Mouse (Mus musculus) neural tube, embryonic 15.5 days (tissue): ENCODE data around the gene Slc44a2. TPM values are rescaled to one million over a fixed set of nuclear protein-coding genes. Genes with fewer than 3 reads are reported as not detected.

Source experiments
- ATAC-seq: fragments of 200-750 bp; cut with Nextera tagmentation; 2 replicates; pipeline ENCODE4 v1.8.0; 2017; ENCODE audit warnings: mild to moderate bottlenecking, moderate TSS enrichment, moderate library complexity; ENCODE audit not compliant: low FRiP score
- H3K27ac ChIP-seq: fragments of 300-500 bp; sonication (generic); replicated peaks from 2 replicates; pipeline ENCODE4 v1.5.1; 2015; ENCODE audit warnings: mild to moderate bottlenecking, inconsistent platforms
- H3K27me3 ChIP-seq: fragments of 300-500 bp; sonication (generic); replicated peaks from 2 replicates; pipeline ENCODE4 v1.6.1; 2015; ENCODE audit warnings: inconsistent platforms
- H3K36me3 ChIP-seq: fragments of 300-500 bp; sonication (generic); 2 replicates; pipeline ENCODE4 v1.6.1; 2015; ENCODE audit warnings: inconsistent platforms
- H3K4me1 ChIP-seq: fragments of 300-500 bp; sonication (generic); 2 replicates; pipeline ENCODE4 v1.6.1; 2015; ENCODE audit warnings: inconsistent platforms
- H3K4me2 ChIP-seq: fragments of 300-500 bp; sonication (generic); 2 replicates; pipeline ENCODE4 v1.6.1; 2015; ENCODE audit warnings: inconsistent platforms, mild to moderate bottlenecking, moderate library complexity
- H3K4me3 ChIP-seq: fragments of 300-500 bp; sonication (generic); replicated peaks from 2 replicates; pipeline ENCODE4 v1.5.1; 2015; ENCODE audit warnings: mild to moderate bottlenecking, inconsistent platforms
- H3K9ac ChIP-seq: fragments of 300-500 bp; sonication (generic); replicated peaks from 2 replicates; pipeline ENCODE4 v1.6.1; 2015; ENCODE audit warnings: mild to moderate bottlenecking, inconsistent platforms
- H3K9me3 ChIP-seq: fragments of 300-500 bp; sonication (generic); replicated peaks from 2 replicates; pipeline ENCODE4 v1.6.1; 2016; ENCODE audit warnings: inconsistent platforms
- WGBS: fragments of 180-500 bp; shearing (Covaris S2); methylation state at CpG from one replicate; pipeline ENCODE4 v1.1.7; 2015; ENCODE audit warnings: mixed read lengths; 5-methylcytosine and 5-hydroxymethylcytosine counted together
- polyA plus RNA-seq: library from polyadenylated mRNA; unstranded; fragments of >200 nt; fragmentation: Nextera tagmentation; extraction: Ambion mirVana; gene quantifications from 2 replicates; pipeline ENCODE4 v1.2.1, GENCODE M21; 2015

Slc44a2 gene
- polyA plus RNA-seq, 1 experiment from 2014 or later = 68.4 TPM

DNA sequence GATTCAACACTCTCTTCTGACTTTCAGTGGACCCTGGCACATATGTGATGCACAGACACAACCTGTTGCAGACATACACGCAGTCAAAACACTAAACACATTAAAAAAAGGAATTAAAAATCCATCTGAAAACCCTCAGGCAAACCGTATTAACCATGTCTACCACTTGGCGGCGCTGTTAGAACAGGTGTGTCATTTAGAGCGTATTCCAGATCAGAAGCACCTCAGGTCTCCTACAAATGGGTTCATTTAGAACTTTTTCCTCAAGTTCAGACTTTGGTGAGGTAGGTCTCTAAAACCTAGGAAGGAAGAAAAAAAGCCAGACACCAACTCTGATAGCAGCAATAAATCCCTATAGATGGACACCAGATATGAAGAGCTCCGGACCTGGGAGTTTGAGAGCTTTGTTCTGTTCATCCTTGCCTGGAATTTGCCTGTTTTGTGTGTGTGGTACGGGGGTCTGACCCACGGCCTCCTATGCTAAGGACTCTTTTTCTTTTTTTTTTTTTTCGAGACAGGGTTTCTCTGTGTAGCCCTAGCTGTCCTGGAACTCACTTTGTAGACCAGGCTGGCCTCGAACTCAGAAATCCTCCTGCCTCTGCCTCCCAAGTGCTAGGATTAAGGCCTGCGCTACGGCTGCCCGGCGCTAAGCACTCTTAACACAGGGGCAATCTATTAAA is 46.2 kb downstream of the Slc44a2 start:
- Histone ChIP-seq H3K4me2 (peak overlapping the region; percentile 70), H3K4me1 (peaks cover 31% of the 10 kb centered on the region), H3K4me3 (peak overlapping the region; percentile 88), H3K36me3 (no peaks in the 10 kb centered on the region), H3K9ac (peak overlapping the region; percentile 49), H3K27me3 (no peaks in the 10 kb centered on the region), H3K27ac (peak overlapping the region; percentile 93), H3K9me3 (no peaks in the 10 kb centered on the region)
- 32% methylated on average over 14 of the region's 14 CpGs for WGBS
- peak; percentile 30 for ATAC-seq

DNA sequence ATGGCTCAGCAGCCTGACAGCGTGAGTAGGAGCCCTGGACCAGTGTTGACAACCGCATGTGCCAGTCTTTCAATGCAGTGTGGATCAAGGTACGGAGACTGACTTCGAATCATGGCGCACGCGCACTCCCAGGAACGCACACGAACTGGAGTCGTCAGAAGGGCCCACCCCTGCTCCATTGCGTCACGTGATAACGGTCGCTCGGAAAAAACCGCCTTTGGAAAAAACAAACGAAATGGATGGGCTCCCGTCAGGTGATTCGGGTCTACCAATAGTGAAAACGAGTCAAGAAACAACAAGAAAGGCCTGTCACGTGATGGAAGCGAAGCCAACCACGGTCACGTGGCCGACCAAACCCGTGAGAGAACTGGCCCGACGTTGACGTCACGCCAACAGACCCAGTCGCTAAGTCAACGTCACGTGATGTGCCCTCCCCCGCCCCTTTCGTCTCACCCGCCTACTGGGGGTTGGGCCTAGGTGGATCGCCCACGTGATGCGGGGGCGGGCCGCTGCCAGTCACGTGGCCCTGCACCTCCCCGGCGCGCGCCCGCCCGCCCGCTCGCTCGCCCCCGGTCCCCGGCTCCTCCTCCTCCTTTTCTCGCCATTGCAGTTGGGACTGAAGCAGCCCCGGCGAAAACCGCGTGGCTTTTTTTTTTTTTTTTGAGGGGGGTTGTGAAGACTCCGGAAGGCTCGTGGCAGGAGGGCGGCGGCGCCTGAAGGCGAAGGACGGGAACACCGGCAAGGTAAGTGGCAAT is 47.0 kb downstream of the Slc44a2 start, which contains the start of gene Ilf3:
Ilf3 (plus strand) TSS at position 515 of the 755 bp plus-strand sequence.
- no peaks in the 10 kb centered on the region for H3K36me3 ChIP-seq
- peaks cover 35% of the 10 kb centered on the region for H3K4me1 ChIP-seq
- no peaks in the 10 kb centered on the region for H3K9me3 ChIP-seq
- WGBS = under 1% methylated on average over 63 of the region's 66 CpGs
- peak within 1 kb of the TSS; percentile 93 for H3K27ac ChIP-seq
- no peaks in the 10 kb centered on the region for H3K27me3 ChIP-seq
- peak; percentile 91 for ATAC-seq
- H3K4me3 ChIP-seq = peak within 1 kb of the TSS; percentile 88
- peak within 1 kb of the TSS; percentile 86 for H3K9ac ChIP-seq
- H3K4me2 ChIP-seq = peak within 1 kb of the TSS; percentile 87

DNA sequence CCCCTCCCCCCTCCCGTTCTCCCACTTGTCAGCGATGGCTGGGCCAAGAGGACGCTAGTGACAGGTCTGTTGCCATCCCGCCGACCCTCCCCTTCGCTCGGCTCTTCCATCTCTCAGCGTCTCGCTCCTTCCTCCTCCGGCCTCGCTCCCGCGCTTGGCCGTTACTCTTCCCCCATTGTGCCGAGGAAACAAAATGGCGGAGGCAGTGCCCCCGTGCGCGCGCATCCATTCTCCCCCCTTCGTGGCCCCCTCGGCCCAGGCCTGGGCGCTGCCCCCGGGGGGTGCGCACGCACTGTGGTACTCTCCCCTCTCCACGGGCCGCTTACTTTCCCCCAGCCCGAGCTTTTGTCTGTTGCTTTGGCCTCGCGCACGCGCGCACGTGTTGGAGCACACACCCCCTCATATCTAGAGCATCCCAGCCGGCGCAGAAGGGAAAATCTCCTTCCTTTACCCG is 47.7 kb downstream of the Slc44a2 start:
- H3K27me3 ChIP-seq = no peaks in the 10 kb centered on the region
- under 1% methylated on average over 35 of the region's 38 CpGs for WGBS

DNA sequence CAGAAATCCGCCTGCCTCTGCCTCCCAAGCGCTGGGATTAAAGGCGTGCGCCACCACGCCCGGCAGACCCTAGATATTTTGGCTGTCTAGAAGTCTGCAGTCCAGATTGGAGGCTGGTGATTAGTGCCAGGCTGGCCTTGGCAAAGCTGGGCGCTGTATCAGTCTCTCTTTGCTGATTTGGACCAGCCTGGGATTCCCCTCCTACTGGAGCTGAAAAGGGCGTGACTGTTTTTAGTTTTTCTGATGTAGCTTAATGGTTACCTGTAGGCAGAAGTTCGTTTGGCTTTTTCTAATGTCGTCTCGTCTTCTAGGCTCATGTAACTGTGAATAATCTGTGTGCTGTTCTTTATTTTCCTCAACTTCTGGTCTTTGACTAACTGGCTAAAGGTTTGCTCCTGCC is 48.6 kb downstream of the Slc44a2 start:
- no peaks in the 10 kb centered on the region for H3K27me3 ChIP-seq

More for the DNA sequence above, 47.7 kb downstream of the Slc44a2 start:
- H3K36me3 ChIP-seq = no peaks in the 10 kb centered on the region
- H3K4me1 ChIP-seq = peaks cover 40% of the 10 kb centered on the region
- H3K27ac ChIP-seq = peak overlapping the region; percentile 93
- H3K4me3 ChIP-seq = peak overlapping the region; percentile 88
- peak; percentile 51 for ATAC-seq
- H3K4me2 ChIP-seq = peak overlapping the region; percentile 87
- peak overlapping the region; percentile 86 for H3K9ac ChIP-seq
- H3K9me3 ChIP-seq = no peaks in the 10 kb centered on the region

DNA sequence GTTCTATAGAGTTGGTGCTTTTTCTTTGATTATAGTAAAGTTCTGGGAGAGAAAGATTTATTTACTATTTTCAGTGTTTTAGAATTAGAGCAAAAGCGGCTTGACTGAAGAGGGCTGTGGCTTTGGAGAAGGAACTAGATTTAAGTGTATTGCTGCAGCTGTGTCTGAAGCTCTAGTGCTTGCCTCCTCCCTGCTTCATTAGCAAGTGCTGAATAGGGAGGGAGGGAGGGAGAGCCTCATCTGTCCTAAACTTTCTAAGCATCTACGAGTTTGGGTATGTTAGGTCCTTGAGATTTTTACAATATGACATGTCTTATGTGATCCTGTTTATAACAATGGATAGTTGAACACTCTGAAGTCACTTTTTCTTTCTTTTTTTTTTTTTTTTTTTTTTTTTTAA is 50.4 kb downstream of the Slc44a2 start:
- peak overlapping the region; percentile 87 for H3K4me2 ChIP-seq
- H3K36me3 ChIP-seq = no peaks in the 10 kb centered on the region
- no peak overlapping the region for H3K9ac ChIP-seq
- H3K9me3 ChIP-seq = no peaks in the 10 kb centered on the region
- H3K4me1 ChIP-seq = peaks cover 50% of the 10 kb centered on the region
- WGBS = 73% methylated on average over 2 of the region's 2 CpGs
- no peak for ATAC-seq
- H3K4me3 ChIP-seq = 0 out of 2 replicates have a peak overlapping the region, but pooled peaks have one; percentile 0
- no peaks in the 10 kb centered on the region for H3K27me3 ChIP-seq
- H3K27ac ChIP-seq = no peak overlapping the region

More for the DNA sequence above, 48.6 kb downstream of the Slc44a2 start:
- WGBS = 65% methylated on average over 11 of the region's 11 CpGs
- H3K9me3 ChIP-seq = no peaks in the 10 kb centered on the region
- H3K9ac ChIP-seq = peak overlapping the region; percentile 86
- H3K36me3 ChIP-seq = no peaks in the 10 kb centered on the region
- H3K27ac ChIP-seq = peak overlapping the region; percentile 93; the same call in 1 of the 2 replicates
- ATAC-seq = no peak
- H3K4me2 ChIP-seq = peak overlapping the region; percentile 87
- peak overlapping the region; percentile 88 for H3K4me3 ChIP-seq
- H3K4me1 ChIP-seq = peaks cover 43% of the 10 kb centered on the region

DNA sequence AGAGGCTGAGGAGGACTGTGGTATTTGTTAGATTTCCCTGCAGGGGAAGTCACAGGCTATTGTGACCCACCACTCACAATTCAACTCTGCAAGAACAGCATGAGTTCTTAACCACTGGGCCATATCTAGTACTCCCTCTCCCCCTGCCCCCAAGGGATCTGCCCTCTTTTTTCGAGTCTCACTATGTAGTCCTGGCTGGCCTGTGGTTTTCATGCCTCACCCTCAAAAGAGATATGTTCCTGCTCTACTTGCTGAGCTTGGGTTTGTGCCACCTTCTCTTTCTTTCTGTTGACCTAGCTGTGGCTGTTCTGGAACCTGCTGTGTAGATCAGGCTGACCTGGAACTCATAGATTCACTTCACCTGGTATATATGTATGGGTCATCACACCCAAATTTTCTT is 52.0 kb downstream of the Slc44a2 start:
- 55% methylated on average over 1 of the region's 1 CpGs for WGBS

DNA sequence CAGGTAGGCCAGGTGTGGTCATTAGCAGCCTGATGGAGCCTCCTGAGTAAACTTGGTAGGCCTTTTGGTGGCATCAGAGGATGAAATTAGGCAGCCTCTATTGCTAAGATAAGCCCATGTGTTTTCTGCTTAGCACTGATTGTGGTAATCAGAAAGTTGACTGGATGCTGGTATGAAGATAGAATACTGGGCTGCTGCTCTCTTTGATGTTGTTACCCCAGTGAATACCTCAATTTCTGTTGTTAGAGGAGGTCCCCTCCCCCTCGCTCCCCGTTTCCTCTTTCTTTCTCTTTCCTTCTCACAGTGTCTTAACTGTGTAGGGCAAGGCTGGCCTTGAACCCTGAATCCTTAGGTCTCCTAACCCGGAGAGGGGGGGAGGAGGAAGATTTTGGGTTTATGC is 58.7 kb downstream of the Slc44a2 start:
- Histone ChIP-seq H3K4me3 (no peak overlapping the region), H3K27me3 (no peaks in the 10 kb centered on the region), H3K9ac (no peak overlapping the region), H3K9me3 (no peaks in the 10 kb centered on the region), H3K4me2 (no peak overlapping the region), H3K36me3 (no peaks in the 10 kb centered on the region; the same call in 1 of the 2 replicates), H3K4me1 (peaks cover 52% of the 10 kb centered on the region), H3K27ac (no peak overlapping the region)
- no peak for ATAC-seq
- whole genome bisulfite sequencing = 75% methylated on average over 3 of the region's 3 CpGs

More for the DNA sequence above, 52.0 kb downstream of the Slc44a2 start:
- Histone ChIP-seq H3K4me2 (no peak overlapping the region), H3K36me3 (no peaks in the 10 kb centered on the region), H3K9me3 (no peaks in the 10 kb centered on the region), H3K4me3 (no peak overlapping the region), H3K27ac (no peak overlapping the region), H3K9ac (no peak overlapping the region), H3K27me3 (no peaks in the 10 kb centered on the region), H3K4me1 (peaks cover 54% of the 10 kb centered on the region)
- no peak for ATAC-seq

DNA sequence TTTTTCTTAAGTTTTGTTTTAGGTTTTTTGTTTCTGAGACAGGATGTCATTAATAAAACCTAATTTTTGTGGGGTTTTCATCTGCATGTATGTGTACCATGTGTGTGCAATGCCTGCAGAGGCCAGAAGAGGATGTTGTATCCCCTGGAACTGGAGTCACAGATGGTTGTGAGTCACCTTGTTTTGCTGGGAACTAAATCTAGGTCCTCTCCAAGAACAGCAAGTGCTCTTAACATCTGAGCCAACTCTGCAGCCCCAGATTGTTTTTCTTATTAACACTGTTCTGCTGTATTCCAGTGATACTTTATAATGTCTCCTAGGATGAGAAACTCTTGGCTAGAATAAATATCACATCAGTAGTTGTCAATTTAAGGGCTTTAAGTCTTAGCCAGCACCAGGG is 60.4 kb downstream of the Slc44a2 start:
- peaks cover 52% of the 10 kb centered on the region for H3K4me1 ChIP-seq
- H3K9me3 ChIP-seq = no peaks in the 10 kb centered on the region
- ATAC-seq = no peak
- H3K4me3 ChIP-seq = no peak overlapping the region
- H3K27ac ChIP-seq = no peak overlapping the region
- no peaks in the 10 kb centered on the region for H3K27me3 ChIP-seq
- no peak overlapping the region for H3K9ac ChIP-seq
- no peaks in the 10 kb centered on the region; the same call in 1 of the 2 replicates for H3K36me3 ChIP-seq
- H3K4me2 ChIP-seq = no peak overlapping the region

DNA sequence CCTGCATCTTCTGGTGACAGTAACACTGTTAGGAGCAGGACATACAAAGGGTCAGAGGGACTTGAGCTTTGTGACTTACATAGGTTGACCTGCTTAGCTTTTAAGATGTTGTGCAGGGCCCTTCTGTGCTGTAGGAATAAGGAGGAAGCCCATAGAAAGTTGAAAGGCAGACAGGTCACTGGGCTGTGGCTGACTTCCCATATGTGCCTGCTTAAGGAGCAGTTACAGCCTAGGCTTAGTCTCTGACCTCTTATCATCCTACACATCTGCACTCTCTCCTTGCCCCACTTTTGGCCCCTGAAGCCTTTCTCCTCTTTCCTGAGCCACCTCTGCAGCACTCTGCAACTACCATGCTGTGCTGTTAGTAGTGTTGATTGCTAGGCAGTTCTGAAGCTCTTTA is 63.5 kb downstream of the Slc44a2 start:
- Histone ChIP-seq H3K27me3 (no peaks in the 10 kb centered on the region), H3K9ac (no peak overlapping the region), H3K4me3 (no peak overlapping the region), H3K4me1 (peaks cover 33% of the 10 kb centered on the region), H3K9me3 (no peaks in the 10 kb centered on the region), H3K4me2 (no peak overlapping the region), H3K27ac (no peak overlapping the region), H3K36me3 (peaks cover 11% of the 10 kb centered on the region)
- no peak for ATAC-seq

DNA sequence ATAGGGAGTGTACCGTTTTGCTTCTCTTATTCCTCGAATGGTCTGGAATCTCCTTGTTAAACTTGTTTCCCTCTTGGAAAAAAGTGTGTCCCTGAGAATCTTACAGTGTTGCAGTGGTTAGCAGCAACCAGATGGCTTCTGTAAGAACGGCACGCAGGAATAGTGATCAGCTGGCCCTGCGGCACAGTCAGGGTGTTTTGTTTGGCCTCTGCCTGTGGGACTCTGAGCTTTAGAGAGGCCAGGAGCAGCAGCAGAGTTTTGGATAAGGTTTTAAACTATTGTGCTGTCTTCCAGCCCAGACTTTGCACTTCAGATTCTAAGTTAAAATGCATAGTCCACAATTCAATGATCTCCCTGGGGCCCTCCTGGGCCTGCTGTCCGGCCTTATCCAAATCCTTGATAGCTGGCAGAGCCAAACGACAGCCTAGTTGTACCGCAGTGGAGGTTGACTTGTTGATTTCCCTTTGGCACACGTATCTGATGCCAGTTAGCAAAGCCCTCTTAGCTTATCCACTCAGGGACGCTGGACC is 72.2 kb downstream of the Slc44a2 start:
- H3K9me3 ChIP-seq = no peaks in the 10 kb centered on the region
- ATAC-seq = no peak
- H3K4me1 ChIP-seq = no peaks in the 10 kb centered on the region
- no peak overlapping the region for H3K27ac ChIP-seq
- H3K4me3 ChIP-seq = no peak overlapping the region
- 89% methylated on average over 10 of the region's 10 CpGs for WGBS
- H3K4me2 ChIP-seq = no peak overlapping the region
- peaks cover 89% of the 10 kb centered on the region for H3K36me3 ChIP-seq
- H3K9ac ChIP-seq = no peak overlapping the region
- no peaks in the 10 kb centered on the region for H3K27me3 ChIP-seq

DNA sequence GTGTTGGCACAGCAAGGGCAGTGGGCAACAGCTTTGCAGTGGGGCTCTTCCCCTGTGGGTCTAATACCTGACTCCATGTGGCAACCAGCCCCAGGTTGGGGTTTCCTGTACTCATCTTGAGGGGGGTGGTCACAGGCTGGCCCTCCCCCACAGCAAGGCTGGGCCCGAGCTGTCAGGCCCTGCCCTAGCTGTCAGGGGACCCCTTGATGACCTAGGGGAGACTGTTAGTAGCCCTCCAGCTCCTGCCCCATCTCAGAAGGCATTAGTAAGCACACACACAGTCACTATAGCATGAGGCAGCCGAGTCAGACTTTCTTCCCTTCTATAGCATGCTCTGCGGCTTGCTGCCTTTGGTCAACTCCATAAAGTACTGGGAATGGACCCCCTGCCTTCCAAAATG is 75.2 kb downstream of the Slc44a2 start:
- Histone ChIP-seq H3K27me3 (no peaks in the 10 kb centered on the region), H3K4me2 (no peak overlapping the region), H3K9ac (no peak overlapping the region), H3K9me3 (no peaks in the 10 kb centered on the region), H3K4me1 (no peaks in the 10 kb centered on the region), H3K36me3 (peaks cover 96% of the 10 kb centered on the region), H3K27ac (no peak overlapping the region), H3K4me3 (no peak overlapping the region)
- WGBS = 90% methylated on average over 3 of the region's 3 CpGs
- no peak for ATAC-seq
